Mouse (Mus musculus) gastrocnemius, postnatal 10 days (tissue): ENCODE data around the gene Klhdc4. TPM values are rescaled to one million over a fixed set of nuclear protein-coding genes. Genes with fewer than 3 reads are reported as not detected.
A peak's percentile ranks its signal among the peaks of the same experiment; 100 is the strongest.

Experiments used
- DNase-seq: peaks from one replicate; pipeline ENCODE4 v3.0.0; 2021; ENCODE audit warnings: mixed read lengths
- total RNA-seq, 2 experiments: library from RNA; stranded (reverse); gene quantifications; 2 replicates each; pipeline ENCODE4 v1.2.3; 2021

Gene Klhdc4
- total RNA-seq, 2 experiments from 2014 or later = 10.7 to 13.3 TPM

GRCm38 (mm10) chr8:121751407-121751806, 78.0 kb downstream of the Klhdc4 start:
- DNase-seq = peak; percentile 70

DNA sequence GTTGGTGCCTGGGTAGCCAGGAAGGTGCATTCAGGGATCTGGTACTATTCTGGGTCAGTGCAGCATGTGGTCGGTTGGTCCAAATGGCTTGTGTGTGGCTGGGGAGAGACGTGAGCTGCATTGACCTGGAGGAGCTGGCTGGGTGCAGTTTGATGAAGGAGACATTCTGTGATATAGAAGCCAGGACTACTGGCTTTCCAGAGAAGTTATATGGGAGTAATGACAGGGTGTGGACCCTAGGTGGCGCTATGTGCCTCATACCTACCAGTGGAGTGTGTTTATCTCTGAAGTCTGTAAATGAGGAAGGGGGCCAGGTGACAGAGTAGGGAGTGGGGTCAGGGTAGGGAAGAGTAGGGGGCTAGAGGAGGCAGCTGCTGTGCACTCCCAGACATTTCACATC, 78.9 kb downstream of the Klhdc4 start:
- DNase-seq = no peak

DNA sequence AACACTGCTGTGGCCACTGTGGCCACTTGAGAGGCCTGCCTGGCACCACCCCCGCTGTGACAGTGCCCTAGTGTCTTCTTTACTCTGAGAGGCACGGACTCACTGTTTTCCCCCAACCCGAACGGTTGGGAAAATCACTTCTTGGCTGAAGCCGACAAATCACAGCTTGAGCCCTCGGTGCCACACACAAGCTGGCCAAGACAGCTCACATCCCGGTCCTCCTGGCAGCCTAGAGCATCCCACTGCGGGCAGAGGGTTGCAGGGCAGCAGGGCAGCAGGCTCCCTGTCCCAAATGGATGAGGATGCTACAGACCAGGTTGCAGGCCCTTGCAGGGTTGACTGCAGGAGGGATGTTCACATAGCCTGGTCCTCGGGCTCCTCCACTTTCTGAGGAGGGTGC, 79.9 kb downstream of the Klhdc4 start:
- DNase-seq = no peak

Other genes with a start within 250 kb of the Klhdc4 start
- 100 to 1,000 TPM; 101 to 106 TPM for gene Map1lc3b, start 239.2 kb downstream of the Klhdc4 start, total RNA-seq
- 10 to 100 TPM; 25.0 to 33.1 TPM for gene Zcchc14, start 176.7 kb downstream of the Klhdc4 start, total RNA-seq
- under 1 TPM; 0.14 to 0.16 TPM for gene Jph3, start 99.9 kb downstream of the Klhdc4 start, total RNA-seq
- 10 to 100 TPM in 1 of 2 experiments, 1 to 10 TPM in 1; 8.1 to 10.7 TPM for gene Slc7a5, start 78.1 kb upstream of the Klhdc4 start, total RNA-seq
- not detected for gene Car5a, start 115.3 kb upstream of the Klhdc4 start, total RNA-seq
- gene Banp, start 120.2 kb upstream of the Klhdc4 start, total RNA-seq = 10 to 100 TPM in 1 of 2 experiments, 1 to 10 TPM in 1; 6.0 to 11.1 TPM